Mouse (Mus musculus) frontal cortex, postnatal 25 days (tissue): ENCODE data around the gene Gm20403.
"Not testable (repeated sequence)": the region's sequence is repeated elsewhere in the genome, so short reads cannot be mapped to it uniquely, and the experiment has no call there.

Experiments used
- DNase-seq, 2 experiments: peaks; one replicate each; pipeline ENCODE4 v3.0.0; 2022; ENCODE audit warnings: low spot score in 2 of 2

Gene Gm20403

GRCm38 (mm10) chr12:54986052-54986717, at the start of gene Gm20403:
Gm20403 (minus strand) TSS chr12:54986529.
- DNase-seq: peak in 1 of 2 experiments; percentile 22

DNA sequence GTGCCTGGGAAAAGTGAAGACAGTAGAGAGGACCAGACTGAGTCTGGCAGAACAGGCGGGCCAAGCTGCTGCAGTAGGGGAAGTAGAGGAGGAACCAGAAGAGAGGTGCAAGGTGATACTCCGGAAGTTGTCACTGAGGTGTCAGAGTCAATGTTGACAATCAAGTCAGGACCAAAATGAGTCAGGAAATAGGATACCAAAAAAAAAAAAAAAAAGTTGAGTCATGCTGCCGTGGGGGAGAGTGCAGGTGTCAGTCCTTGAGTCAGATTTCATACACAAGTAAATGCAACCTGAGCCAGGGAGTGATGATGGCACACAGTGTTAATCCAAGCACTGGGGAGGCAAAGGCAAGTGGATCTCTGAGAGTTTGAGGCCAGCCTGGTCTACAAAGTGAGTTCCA, 40.8 kb upstream of the Gm20403 start:
- no peak for DNase-seq

- no peak for DNase-seq
These were observed 37.0 kb upstream of the Gm20403 start for GRCm38 (mm10) chr12:55023284-55023683.

- no peak for DNase-seq
These were observed 33.1 kb upstream of the Gm20403 start for GRCm38 (mm10) chr12:55019421-55019877.

DNA sequence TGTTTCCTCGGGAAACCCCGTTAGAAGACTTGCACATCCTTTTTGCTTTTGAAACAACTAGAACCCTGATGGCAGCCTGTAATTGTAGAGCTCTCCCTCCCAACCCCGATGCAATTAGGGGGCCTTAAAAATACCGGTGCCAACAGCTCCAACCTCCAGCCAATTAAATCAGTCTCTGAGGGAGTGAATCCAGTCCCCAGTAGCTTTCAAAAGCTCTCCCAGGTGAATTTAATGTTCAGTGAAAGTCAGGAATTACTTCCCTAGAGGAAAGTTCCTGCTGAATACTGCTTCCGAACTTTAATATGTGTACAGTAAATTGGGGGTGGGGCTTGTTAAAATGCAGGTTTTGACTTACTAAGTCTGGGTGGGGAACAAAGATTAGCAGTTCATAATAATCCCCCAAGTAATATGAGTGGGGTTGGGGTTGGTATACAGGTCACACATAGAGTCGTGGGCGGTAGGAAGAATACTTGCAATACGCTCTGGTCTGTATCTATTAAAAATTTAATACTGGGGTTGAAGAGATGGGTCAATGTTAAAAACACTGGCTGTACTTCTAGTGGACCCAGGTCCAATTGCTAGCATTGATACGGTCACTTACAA, 30.9 kb upstream of the Gm20403 start:
- no peak for DNase-seq

GRCm38 (mm10) chr12:55016339-55017118, 30.2 kb upstream of the Gm20403 start:
- no peak for DNase-seq

- DNase-seq: no peak
These were observed 29.1 kb upstream of the Gm20403 start for GRCm38 (mm10) chr12:55015428-55015827.

DNA sequence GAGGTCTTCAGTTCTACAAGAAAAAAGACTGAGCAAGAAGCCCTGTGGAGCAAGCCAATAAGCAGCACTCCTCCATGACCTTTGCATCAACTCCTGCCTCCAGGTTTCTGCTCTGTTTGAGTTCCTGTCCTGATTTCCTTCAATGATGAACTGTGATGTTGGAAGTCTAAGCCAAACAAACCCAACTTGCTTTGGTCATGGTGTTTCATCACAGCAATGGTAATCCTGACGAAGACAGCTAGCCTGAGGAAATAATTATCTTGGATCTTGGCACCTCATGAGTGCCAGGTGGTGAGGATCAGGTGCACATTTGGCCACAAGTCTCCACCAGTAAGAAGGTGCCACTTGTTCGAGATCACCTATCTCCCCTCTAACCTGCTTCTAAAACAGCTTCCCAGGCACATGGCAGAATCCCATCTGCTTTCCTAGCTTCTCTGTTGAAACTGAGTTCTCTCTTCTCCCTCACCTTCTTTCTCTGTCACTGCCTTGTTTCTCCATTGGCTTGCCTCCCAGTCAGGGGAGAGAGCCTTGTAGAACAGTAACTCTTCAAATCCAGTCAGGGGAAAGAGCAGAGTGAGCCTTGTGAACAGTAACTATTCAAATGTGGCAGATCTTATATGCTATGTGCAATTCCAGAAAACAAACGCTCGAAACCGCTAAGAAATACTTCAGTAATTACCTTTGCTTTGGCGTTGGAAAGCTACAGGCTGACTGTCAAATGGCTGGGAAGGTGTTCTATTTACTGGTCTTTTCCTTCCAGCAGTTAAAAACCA, 27.5 kb upstream of the Gm20403 start, which contains the start of gene Baz1a:
Baz1a (minus strand) TSS at position 723 of the 773 bp plus-strand sequence.
- no peak for DNase-seq

- no peak for DNase-seq
These were observed 26.7 kb upstream of the Gm20403 start for GRCm38 (mm10) chr12:55013031-55013430.

GRCm38 (mm10) chr12:55007361-55008008, 21.2 kb upstream of the Gm20403 start:
- peak in 1 of 2 experiments; percentile 9 for DNase-seq

GRCm38 (mm10) chr12:55006071-55006470, 19.7 kb upstream of the Gm20403 start:
- DNase-seq: no peak

DNA sequence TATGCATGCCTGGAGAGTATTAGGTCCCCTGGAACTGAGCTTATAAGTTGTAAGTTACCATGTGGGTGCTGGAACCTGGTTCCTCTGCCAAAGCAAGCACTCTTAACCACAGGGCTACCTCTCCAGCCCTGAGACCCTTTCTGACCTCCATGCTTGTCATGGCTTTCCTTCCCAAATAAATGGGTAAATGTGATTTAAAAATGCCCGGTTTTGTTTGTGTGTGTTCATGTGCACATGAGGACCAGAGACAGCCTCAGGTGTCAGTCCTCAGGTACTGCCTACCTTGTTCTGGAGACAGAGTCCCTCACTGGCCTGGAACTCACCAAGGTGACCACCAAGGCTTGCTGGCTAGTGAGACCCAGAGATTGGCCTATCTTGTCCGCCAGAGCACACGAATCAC, 18.1 kb upstream of the Gm20403 start:
- DNase-seq: no peak

DNA sequence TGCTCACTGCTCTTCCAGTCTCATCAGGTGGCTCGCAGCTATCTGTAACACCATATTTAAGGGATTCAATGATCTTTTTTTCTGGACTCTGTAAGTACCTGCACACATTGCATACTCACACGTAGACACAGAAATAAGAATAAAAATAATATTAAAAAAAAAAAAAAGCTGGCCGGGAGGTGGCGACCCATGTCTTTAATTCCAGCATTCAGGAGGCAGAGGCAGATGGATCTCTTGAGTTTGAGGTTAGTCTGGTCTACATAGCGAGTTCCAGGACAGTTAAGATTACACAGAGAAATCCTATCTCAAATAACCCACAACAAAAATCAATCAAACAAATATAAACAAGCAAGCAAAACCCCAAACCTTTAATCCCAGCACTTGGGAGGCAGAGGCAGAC, 17.5 kb upstream of the Gm20403 start:
- DNase-seq: no peak

- DNase-seq: not testable (repeated sequence)
These were observed 16.2 kb upstream of the Gm20403 start for GRCm38 (mm10) chr12:55002532-55002931.

GRCm38 (mm10) chr12:54999016-54999690, 12.8 kb upstream of the Gm20403 start:
- no peak for DNase-seq

DNA sequence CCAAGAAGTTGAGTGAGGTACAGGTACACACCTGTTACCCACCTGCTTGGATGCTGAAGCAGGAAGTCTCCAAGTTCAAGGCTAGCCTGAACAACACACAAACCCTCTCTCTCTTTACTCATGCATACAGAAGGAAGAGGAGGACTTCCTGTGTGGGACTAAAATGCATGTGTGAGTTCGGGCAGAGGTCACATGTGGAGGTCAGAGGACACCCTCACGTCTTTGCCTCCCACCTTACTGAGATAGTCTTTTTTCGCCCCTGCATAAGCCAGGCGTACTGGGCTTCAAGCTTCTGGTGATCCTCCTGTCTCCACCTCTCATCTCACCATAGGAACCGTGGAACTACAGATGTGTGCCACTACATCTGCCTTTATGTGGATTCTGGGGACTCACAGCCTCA, 12.1 kb upstream of the Gm20403 start:
- DNase-seq: no peak

- DNase-seq: no peak
These were observed 10.7 kb upstream of the Gm20403 start for GRCm38 (mm10) chr12:54996979-54997474.

DNA sequence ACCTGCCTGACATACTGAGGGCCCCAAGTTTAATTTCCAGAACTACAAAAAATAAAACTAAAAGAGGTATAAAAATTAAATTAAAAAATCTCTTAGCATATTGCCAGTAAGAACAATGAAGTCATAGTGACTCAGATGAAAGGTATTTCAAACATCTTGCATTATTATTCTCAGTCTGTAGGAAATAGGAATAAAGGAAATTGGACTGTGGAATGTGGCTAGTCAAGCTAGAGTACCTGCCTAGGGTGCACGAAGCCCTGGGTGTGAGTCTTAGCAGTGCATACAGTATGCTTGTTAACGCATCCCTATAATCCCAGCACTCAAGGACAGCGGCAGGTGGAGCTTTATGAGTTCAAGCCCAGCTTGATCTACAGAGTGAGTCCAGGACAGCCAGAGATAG, 9.6 kb upstream of the Gm20403 start:
- no peak for DNase-seq

DNA sequence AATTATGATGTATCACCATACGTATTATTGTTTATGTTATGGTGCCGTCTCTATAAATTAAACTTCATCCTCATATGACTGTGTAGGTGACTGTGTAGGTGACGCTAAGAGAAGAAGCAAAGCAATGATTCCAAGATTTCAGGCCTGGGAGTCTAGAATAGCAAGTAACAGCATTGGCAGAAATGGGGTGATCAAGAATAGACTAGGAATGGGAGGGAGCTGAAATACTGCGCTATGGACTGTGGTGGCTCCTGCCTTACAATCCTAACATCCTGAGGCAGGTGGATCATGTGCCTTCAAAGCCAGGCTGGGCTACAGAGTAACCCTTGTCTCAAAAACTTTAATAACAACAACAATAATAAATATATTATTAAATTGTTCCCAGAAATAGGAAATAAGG, 8.1 kb upstream of the Gm20403 start:
- no peak for DNase-seq

DNA sequence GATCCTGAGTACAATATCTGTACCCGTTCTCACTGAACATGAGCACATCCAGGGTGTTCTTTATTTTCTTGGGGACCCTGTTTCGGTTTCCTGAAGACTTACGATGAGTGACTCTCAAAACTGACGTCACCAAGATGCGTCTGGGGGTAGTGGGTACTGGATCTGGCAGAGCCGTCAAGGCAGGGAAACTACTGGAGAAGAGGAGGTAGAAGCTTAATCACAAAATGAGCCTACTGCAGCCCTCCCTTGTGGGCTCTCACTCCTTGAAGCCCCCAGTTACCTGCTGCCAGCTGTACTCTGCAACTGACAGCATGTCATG, 7.7 kb upstream of the Gm20403 start:
- DNase-seq: no peak
